Mouse (Mus musculus) B cell, adult 2 months (primary cell): ENCODE results near the gene Josd2.

ENCODE experiments used
- DNase-seq, 2 experiments: peaks; one replicate each; pipeline ENCODE4 v3.0.0; 2022

Josd2 gene

DNA sequence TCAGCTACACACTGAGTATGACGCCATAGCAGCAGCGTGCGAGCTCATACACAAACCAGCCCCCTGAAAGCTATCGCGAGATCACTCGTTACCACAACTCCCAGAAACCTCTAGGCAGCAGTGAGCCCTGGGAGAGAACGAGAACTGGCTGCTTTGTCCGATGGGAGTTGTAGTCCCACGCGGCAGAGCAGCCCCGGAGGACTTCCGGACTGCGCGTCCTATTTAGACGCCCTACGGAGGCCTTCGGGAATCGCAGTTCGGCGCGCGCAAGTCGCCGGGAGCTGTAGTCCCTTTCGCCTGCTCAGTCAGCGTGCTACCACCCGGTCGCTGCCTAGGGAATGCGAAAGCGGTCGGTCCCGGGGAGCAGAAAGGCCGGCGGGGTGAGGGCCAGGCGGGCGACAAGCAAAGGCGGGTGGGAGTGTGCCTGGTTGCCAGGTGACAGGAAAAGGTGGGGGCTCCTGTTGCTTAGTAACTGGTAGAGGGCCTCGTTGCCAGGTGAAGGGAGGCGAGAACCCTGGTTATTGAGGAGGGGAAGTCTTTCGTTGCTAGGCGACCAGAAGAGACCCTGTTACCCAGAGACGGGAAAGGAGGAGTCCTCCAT, at the start of gene Josd2:
TSS of gene Josd2 (plus strand) at position 170 of the 601 bp plus-strand sequence.
- peak; percentile 90 to 93 for DNase-seq

DNA sequence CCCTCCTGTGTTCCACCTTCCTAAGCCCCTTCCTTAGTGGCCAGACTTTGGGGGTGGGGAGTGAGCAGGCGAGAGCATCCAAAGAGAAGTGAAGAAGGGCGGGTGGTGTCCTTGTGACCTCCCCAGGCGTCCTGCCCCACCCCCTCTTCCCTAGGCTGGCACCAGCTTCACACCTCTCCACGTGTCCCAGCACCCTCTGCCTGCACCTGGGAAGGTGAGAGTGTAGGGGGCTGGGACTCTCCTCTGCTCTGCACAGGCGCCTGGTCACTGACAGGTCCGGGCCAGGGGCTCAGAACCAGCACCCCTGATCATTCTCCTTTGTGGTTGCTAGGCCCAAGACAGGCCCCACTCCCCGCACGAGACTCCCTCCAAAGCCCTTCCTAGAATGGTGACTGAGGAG, 40.1 kb upstream of the Josd2 start:
- no peak for DNase-seq

DNA sequence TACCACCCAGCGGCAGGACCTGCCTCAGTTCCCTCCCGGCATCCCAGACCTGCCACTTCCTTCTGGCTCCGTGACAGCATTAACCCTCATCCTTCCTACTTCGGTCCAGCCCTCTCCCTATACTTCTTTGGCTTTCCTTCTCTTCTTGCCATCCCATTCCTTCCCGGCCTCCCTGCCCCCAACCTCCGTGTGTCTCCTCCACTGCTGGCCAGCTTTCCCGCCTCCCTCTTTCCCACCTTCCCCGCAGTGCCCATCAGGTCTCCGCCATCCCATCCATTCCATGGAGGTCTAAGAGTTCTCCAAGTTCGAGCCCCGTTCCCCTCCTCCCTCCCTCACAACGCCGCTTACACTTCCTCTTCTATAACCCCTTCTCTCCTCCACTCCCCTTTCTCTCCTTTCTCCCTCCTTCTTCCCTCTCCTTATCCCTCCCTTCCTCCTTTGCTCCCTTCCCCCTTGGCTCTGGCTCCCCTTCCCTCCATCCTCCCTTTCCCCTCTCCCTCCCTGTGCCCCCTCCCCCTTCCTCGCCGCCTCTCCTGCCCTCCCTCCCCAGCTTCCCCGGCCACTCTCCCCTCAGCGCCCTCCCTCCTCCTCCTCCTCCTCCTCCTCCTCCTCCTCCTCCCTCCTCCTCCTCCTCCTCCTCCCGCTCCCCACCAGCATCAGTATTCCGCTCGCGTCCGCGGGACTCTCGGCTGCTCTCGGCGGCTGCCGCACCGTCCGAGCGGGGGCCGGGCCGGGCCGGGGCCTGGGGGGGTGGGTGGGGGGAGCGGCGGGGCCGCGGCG, 39.4 kb upstream of the Josd2 start:
- no peak for DNase-seq

DNA sequence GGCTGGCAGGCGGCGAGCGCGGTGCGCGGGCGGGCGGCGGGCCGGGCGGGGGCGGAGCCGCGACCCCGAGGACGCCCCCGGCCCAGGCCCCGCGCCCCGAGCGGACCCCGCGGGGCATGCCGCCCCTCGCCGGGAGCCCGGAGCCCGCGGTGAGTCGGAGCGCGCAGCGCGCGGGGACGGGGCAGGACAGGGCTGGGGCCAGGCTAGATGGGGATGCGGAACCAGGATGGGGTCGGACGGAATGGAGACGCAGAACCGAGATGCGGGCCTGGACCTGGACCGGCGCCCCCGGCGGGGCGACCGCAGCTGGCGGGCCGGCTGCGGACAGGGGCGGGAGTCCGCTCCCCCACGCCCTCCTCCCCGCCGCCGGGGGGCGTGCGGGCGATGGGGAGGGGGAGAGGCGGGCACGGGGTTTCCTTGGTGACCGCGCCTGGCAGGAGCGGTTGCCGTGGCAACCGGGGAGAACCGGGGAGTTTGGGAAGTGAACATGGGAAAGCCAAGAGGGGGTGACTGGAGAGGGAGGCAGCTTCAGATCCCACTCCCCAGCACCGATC, 38.7 kb upstream of the Josd2 start, which contains the start of gene Lrrc4b:
TSS of gene Lrrc4b (plus strand) at position 51 of the 554 bp plus-strand sequence.
- no peak for DNase-seq

DNA sequence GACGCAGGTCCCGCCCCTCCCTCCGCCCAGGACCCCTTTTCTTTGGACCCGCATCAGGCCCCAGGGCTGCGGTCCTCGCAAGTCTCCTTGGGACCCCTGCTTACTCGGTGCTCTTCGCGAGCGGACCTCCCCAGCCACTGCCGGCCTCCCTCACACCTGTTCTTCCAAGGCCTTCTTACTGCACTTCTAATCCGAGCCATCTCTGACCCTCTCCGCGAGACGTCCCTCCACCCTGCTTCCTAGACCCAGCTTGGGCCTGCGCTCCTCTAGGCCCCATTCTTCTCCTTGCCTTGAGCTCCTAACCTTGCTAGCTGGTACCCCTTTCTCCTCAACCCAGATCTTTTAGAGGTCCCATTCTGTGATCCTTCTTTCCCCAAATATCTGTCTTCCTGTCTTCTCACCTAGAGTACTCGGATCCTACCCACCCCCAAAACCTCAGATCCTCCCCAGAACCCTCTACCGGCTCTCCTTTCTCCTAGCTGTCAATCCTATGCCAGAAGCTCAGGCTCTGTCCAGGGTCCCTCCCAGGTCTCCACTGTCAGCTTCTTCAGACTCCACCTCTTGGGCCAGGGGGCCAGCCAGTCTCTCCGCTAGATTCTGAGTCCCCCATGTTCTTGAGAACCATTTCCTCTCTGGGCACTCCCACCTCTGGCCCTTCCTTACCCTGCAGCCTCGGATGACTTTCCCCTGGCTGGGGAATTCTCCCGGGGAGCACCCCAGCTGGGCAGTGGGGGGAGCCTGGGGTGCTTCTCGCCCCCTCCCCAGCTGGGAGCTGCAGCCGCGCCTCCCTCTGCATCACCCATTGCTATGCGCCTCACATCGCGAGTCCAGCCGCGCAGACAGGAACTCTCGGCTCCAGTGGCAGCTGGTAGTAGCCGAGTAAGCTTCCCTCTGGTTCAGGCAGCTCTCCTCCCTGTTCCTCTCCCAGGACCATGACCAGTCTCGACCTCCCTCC, 38.0 kb upstream of the Josd2 start:
- DNase-seq, result no peak

DNA sequence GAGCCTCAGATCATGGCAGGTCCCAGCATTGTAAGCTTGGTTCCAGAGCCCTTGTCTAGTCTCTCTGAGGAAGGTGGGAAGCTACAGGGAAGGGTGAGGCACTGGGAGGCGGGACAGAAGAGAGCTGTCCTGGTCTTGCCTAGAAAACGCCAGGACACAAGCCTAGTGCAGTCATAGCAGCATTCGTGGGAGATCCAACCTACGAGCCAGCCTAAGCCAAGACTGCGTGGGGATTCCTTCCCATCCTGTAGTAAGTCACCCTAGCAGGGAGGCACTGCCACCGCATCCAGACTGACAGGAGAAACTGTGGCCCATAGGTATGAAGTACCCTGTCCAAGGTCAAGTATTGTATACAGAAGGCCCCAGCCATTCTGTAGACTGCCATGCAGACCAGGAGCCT, 35.2 kb upstream of the Josd2 start:
- no peak for DNase-seq

DNA sequence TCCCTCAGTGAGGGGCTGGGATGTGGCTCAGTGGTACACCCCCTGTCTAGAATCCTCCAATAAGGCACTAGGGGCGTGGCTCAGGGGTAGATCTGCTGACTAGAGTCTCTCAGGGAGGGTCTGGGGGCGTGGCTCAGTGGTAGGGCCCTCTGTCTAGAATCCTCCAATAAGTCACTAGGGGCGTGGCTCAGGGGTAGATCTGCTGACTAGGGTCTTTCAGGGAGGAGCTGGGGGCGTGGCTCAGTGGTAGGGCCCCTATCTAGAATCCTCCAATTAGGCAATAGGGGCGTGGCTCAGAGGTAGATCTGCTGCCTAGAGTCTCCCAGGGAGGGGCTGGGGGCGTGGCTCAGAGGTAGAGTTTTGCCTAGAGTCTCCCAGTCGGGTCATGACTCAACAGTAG, 34.4 kb upstream of the Josd2 start:
- DNase-seq, result no peak

DNA sequence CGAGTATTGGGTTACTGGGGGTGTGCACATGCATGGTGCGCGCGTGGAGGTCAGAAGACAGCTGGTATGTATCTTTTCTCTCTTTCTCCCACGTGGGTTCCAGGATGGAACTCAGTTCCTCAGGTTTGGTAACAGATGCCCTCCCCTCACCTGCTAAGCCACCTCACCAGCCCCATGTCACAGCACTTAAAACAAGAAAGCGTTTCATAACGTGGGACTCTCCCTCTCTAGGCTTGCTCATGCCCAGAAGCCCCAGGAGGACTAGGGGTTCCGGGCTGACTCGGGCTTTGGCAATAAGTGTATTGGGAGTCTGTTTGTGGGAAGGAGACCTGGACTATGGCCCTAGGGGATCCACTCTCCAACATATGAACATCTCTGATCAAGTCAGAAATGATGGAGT, 33.7 kb upstream of the Josd2 start:
- no peak for DNase-seq

DNA sequence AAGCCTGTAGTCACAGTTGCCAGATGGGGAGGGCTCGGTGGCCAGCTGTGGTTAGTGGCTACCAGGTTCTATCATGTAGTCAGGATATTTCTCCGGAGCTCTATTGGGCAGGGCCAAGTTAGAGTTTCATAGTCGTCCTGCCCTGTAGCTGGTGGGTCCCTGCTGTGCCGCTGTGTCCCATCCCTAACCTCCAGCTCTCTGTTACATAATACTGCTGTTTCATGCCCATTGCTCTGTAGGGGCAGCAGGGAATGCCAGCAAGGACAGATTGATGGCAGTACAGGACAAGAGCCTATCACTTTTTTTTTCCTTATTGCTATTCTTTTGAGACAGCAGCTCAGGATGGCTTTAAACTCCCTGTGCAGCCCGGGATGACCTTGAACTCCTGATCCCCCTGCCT, 32.0 kb upstream of the Josd2 start:
- DNase-seq, result no peak

DNA sequence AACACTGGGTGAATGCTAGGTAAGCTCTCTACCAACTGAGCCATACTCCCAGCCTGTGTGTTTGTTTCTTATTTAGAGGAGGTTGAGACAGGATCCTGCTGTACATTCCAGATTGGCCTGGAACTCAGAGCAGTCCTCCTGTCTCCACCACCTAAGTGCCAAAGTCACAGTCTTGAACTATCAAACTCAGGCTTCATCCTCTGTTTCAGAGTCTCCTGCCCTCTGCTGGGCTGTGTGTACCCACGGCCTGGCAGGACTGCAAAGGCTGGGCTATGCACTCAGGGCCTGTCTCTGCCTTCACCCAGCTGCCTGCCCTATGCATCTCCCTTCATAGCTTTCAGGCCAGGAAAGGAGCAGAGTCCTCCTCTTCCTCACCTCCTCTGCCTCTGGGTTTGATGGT, 31.5 kb upstream of the Josd2 start:
- no peak for DNase-seq

DNA sequence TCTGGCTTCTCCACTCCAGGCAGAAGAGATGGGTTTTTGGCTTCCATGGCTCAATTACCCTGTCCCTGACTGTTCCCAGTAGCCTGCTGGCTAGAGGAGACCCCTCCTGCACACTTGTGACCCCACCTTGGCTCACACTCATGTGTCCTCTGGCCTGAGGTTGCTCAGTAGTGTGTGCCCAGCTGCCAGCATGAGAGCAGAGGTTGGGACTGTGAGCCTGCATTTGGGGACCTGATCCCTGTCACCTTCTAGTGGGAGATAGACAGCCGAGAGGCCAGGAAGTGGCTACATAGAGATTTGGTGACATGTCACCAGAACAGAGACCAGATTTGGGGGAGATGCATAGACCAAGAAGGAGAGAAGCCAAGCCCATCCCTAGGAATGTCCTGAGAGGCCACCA, 30.6 kb upstream of the Josd2 start:
- DNase-seq, result no peak

DNA sequence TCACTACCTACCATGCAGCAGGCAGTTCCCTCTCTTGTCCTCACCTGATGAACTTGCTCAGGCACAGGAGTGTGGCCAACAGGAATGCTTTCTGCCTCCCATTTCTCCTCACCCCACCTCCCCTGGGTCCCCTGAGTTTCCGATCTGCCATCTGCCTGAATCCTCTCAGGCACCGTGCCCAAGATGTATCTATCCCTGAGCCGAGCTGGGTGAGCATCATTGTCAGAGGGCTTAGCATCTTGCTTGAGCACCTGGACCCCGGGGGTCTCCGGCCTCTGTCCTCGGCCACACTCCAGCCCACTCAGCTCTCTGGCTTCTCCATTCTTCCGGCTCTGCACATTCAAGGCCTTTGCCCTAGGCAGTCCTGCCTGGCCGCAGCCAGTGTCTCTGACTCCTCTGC, 29.8 kb upstream of the Josd2 start:
- no peak for DNase-seq

DNA sequence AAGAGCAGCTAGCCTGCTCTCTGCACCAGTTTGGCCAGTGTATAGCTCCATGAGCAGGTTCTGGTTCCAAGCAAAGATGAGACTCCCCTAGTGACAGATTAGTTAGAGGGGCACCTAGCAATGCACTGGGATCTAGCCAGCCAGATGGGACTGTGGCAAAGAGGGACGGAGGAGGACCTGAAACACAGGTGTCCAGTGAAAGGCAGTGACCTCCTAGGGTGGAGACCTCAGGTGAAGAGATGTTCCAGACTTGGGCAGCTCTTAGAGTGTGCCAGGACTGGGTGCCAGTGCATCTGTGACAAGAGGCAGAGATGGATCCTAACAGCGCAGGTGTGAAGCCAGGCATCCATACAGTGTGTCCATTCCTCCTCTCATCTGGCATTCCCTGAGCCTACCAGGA, 28.1 kb upstream of the Josd2 start:
- DNase-seq, result no peak

DNA sequence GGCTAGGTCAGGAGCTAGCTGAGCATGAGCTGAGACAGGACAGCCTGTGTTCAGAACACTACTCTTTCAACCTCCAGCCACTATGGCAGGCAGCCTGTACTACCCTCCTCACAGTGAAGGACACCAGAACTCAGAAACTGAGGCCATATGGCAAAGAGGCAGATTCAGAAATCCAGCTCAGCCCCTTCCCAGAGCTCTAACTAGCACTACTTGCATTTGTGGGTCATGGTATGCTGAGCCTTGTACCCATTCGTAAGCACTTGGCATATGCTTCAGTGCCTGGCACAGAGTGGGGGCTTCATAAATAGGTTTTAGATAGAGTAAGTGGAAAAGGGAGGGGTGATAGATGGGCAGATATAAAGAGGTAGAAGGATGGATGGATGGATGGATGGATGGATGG, 27.3 kb upstream of the Josd2 start:
- DNase-seq, result no peak

DNA sequence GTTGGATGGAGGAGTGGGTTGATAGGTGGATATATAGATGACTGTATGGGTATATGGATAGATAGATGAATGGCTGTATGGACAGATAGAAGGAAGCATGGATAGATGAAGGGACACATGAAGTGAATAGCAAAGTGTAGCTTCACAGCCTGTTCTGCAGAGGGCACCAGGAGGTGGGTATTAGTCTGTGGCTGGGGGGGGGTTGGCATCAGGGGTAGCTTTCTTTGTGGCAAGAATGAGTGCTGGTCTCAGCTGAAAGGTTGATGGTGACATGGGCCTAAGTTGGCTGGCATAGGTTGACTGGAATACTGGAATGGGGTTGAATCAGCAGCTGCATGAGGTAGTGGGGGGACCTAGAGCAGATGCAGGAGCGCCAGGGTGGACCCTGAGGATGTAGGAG, 26.6 kb upstream of the Josd2 start:
- no peak for DNase-seq

DNA sequence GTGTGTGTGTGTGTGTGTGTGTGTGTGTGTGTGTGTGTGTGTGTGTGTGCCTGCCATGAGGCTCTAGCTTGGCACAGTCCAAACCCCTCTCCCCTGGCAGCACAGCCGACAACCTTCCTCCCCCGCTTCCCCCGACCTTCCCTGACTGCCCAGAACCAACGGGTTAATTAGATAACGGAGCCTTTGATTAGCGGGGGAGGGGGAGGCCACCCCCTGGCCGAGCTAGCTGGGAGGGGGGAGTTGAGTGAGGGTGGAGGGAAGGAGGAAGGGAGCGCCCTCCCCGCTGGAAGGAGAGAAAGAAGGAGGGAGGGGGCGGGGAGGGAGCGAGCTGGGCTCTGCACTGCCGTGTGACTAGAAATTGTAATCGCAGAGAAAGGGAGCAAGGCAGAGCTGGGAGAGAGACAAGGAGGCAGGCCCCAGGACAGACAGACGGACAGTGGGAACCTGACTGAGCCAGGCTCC, 26.1 kb upstream of the Josd2 start:
- DNase-seq, result no peak

DNA sequence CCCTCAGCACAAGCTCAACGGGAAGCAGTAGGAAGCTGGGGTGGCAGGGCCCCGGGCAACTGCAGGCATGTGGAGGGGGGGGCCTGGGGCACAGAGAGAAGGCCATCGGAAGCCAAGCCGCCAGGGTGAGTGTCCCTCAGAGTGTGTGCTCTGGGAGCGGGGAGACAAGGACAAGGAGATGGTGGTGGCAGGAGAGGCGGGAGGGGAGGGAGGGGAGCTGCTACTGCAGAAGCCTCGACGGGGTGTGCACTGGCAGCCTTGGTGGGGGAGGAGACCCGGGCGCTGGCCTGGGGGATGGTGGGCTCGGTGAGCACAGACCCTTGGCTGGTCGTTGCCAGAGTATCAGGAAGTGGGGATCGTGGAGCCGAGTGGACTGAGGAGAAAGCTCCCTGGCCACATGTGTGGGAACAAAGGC, 25.4 kb upstream of the Josd2 start:
- no peak for DNase-seq

DNA sequence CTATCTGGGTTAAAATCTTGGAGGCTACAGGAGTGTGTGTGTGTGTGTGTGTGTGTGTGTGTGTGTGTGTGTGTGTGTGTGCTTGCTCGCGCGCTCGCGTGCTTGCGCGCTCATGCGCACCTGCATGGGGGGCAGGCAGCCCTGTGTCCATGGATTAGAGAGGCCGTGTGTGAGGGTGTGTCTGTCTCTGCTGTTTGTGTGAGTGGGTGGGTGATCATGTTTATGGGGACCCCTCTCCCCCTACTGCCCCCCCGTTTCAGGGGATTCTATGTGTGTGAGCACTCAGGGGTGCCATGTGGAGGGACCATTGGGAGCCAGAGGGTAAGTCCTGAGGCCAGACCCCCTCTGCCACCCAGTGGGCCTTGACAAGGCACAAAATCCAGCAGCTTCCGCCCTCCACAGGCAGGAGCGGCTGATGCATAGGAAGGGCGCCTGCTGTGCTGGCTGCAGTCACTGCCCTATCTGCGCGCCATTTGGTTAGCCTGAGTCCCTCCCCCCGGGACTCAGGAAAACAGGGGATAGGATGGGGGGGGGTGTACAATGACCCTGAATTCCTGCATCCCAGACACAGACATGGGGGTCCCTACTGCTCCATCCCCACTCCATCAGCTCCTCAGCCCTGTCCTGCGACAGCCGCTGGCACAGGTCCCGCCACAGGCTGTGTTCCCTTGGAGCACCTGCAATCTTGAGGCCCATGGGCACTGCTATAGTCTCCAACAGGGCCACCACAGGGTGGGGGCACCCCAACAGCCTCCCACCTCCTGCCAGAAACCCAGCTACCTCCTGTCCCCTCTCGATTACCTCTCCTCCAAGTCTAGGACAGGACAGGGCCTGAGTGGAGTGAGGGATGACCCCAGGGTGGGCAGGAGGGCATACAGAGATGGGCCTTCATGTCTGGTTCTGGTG, 24.3 kb upstream of the Josd2 start:
- no peak for DNase-seq

DNA sequence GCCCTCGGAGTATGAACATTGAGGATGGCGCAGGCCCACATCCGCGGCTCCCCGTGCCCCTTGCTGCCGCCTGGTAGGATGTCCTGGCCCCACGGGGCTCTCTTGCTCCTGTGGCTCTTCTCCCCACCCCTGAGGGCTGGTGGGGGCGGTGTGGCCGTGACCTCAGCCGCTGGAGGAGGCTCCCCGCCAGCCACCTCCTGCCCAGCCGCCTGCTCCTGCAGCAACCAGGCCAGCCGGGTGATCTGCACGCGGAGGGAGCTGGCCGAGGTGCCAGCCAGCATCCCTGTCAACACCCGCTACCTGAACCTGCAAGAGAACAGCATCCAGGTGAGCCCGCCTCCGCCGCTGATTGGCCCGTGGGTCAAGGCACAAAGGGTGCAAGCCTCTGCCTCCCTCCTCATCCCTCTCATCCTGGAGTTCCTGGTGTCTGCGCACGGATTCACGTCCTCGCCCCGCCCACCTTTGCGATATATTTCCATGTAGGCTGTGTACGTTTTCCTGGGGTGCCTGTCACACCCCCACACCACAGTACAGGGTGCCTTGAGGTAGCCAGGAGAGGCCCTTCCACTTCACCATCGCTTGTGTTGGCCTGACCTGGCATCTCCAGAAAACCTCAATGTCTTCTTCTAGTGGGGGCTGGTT, 22.8 kb upstream of the Josd2 start:
- DNase-seq, result no peak

DNA sequence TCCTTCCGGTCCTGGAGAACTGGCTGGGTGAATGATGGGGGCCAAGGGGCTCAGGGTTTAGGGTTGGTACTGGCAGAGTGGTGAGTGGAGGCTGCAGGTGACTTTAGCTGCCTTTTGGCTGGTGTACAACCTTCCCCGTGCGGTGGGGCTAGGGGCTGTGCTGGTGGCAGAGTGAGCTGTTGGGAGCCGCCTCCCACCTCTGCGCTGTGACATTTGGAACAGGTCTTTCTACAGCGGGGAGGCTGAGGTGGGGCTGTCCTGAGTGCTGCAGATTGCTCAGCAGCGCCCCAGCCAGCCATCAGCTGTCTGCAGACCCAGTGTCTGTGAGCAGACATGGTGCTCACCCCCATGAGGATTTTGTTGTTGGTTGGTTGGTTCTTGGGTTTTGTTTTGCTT, 22.3 kb upstream of the Josd2 start:
- no peak for DNase-seq

DNA sequence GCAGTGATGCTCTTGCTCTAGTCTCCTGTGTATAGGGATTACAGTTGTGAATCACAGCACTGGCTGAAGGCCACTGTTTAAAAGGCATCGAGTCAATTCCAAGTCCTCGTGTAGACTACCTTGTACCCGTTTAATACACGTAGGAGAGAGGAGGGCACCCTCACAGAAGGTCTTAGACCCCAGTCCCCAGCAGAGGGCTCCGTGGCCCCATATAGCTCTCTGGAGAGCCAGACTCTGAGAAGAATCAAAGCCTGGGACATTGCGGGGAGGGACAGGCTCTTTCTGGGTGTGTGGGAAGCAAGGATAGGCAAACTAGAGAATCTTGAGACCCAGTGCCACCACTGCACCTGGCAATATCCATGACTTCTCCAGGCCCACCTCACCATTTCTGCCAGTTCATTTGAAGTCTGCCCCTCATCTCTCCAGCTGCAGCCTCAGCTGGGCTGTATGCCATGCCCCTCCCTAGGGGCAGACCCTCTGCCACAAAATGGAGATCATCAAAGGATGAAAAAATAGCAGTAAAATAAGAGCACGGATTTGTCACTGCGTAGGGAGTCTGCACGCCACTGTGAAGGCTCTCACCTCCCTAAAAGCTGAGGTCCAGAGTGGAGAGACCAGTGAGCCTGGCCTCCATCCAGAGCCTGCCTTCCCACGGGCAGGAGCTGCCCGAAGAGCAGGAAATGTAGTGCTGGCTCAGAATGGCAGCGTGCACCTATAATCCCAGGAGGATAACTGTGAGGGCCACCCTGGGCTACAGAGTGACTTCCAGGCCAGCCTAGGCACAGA, 21.5 kb upstream of the Josd2 start:
- DNase-seq, result no peak
